Mouse (Mus musculus) lung, postnatal 25 days (tissue): ENCODE results near the gene Dusp9.

Experiments used
- DNase-seq: peaks from one replicate; pipeline ENCODE4 v3.0.0; 2022; ENCODE audit warnings: low spot score

The Dusp9 gene

DNA sequence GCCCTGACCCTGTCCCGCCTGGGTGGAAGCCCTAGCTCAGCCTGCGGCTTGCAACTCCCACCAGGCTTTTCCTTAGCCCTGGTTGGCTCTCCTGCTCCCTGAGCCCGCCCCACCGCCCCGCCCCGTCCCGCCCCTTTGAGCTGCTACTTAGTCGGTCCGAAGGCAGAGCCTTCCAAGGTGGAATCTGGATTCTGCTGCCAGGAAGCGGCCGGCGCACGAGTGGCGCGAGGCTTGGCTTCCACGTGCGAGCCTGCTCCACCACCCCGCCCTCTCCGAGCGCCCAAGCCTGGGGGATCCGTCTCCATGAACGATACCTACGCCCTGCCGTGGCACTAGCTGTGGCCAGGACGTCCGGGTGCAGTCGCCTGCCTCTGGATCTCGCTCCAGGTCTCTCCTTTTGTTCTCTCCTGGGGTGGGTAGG lies at the start of gene Dusp9:
Dusp9 (plus strand) TSS at position 165 of the 421 bp plus-strand sequence.
- DNase-seq = peak; percentile 20

DNA sequence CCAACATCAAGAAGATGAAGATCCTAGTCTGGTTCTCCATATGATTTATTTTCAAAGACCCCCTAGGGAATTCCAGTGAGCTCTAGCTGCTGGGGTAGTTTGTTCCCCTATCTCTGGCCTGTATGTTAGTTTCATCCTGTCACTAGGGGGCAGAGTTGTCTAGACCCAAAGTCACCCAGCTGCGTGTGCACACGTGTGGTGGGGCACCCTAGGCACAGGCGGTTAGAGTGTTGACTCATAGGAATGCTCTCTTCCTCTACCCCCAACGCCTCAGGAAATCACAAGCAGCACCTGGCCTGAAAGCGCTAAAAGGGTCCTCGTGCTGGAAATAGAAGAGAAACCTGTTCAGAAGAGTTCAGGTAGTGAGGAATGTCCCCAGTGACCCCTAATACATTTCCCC lies 46.0 kb upstream of the Dusp9 start:
- peak; percentile 54 for DNase-seq

DNA sequence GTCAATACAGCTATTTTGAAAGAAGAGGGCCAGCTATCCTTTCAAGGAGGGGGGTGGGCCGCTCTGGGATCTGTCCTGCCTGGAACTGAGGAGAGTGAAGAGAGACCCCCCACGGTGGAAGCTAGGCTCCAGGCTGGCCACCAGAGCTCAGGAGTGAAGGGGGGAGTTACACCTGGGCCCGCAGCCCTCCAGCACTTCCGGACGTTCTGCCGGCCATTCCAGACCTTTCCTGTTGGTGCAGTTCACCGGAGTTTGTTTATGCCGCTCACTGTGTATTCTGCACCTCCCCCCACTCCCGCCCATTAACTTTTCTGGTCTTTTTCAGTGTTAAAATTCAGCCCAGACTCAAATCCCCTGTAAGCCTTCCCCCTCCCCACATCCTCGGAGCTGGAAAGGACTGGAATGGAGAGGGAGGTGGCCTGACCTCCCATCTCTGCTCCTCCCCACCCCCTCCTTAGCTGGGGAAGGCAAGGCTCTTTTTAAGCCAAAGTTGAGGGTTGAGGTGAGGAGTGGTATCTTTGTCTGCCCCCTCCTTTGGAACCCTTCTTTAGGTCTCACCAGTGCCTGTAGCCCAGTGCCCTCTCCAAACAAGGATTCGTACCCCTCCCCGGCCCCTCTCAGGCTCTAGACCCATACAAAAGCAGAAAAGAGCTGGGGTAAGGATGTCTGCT lies 44.6 kb upstream of the Dusp9 start:
- no peak for DNase-seq

DNA sequence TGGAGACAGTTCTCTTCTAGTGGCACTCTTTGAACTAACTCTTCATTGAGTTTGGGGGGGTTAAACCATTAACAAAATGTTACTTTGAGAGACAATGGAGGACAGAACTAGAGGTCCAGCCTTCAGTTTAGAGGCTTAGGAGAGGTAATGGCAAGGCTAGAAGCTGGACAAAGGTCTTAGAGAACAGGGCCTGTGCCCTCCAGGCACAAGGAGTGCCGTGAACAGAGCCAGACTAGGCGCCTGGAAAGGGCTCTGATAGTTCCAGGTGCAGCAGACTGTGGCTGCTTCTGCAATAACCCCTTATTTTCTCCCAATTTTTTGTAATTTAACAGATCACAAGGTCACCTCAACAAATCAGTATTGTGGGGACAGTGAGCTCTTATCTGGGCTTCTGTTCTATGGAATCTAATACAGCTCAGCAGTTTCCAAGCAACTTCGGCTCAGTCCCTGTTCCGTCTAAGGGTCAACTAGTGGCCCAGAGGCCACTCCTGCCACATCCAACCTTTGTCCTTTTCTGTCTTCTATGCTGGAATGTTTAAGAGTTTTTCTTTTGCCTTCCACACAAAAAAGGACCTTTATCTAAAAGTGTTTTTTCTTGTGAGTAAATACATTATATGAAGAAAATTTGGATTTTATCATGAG lies 43.8 kb upstream of the Dusp9 start:
- DNase-seq = no peak

DNA sequence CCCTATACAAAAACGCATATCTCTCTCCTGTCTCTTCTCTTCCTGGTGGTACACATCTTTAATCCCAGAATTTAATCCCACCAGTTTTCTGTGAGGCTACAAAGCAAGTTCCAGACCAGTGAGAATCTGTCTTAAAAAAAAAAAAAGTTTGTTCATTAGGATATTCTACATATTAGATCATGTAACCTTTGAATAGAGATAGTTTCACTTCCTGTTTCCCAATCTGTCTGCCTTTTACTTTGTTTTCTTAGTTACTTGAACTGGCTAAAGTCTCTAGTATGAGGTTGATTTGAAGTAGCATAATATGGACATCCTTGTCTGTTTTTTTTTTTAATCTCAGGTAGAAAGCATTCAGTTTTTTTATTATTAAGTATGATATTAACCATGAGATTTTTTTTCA lies 37.8 kb upstream of the Dusp9 start:
- DNase-seq = no peak

DNA sequence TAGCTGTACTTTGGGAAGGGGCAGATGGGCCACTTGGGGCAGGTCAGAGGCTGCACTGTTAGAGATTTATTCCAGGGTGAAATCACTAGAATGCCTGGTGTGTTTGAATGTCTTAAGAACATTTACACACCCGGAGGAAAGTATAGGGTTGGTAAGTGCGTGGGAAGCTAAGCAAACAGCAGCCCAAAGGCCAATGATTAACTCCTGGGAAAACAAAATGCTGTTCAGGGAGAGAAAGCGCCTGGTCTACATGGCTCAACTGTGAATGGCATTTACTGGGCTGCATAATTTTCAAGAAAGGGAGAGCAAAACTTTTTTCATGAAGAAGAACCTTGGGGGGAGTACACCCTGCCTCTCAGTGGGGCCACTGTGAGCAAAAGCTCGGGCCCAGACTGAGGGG lies 25.6 kb upstream of the Dusp9 start:
- no peak for DNase-seq

DNA sequence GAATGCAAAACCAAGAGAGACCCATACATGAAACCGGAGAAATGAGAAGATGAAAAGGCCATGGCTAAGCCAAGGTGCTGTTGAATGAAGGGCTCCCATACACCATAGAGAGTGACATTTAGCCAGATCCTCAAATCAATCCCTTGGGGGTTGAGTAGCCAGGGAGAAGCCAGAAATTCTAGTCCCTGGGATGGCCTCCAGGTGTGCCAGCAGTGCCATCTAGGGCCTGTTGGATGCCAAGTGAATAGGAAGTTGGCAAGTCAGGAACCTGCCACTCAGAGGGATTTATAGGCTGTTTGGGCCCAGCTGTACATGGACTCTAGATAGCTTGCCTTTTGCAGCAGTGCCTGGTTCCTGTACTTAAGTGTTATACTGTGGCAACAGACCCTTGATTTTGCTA lies 23.3 kb upstream of the Dusp9 start:
- no peak for DNase-seq

DNA sequence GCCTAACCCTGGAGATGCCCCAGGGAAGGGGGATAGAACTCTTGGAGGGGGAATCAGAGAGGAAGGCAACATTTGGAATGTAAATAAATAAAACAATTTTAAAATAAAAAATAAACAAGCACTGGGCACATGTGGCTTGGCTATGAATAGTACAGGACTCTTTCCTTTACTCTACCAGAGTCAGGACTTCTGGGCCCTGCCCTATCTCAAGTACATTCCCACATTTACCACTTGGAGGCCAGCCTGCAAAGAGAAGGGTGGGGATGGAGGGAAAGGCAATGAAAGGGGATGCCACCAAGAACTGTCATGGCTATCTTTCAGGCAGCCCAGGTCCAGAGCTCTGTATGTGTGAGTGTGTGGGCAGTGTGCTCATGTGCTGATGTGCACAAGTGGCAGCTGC lies 19.8 kb upstream of the Dusp9 start:
- DNase-seq = no peak

DNA sequence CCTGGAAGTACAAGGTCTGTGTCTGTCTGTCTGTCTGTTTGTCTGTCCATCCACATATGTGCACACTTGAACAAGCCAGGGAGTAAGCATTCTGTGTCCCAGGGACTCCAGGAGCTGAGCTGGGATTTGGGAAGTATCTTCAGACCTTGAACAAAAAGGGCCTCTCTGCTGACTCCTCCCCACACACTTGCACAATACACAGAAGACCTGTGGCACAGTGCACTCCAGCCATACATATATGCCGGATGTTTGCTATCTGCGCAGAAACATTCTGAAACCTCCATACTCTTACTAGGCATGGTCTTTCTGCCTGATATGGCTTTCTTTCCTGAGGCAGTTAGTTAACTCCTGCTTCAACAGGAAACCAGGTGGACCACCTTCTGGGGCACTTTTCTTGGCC lies 19.3 kb upstream of the Dusp9 start:
- no peak for DNase-seq

DNA sequence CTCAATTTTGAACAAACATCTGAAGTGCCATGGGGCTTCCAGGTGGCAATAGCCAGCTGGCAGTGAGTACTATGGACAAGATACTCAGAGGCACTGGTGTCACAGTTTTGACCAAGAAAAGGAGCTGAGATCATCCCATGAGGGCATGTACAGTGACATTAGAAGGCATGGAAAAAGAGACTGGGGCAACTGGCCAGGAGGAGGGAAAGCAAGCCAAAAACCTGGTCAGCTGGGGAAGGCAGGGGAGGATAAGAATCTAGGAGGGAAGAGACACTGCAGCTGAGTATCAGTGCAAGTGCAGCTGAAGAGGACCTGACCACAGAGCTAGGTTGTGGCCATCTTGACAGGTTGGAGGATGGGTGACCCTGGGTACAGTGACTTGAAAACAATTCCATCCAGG lies 12.2 kb upstream of the Dusp9 start:
- DNase-seq = no peak

DNA sequence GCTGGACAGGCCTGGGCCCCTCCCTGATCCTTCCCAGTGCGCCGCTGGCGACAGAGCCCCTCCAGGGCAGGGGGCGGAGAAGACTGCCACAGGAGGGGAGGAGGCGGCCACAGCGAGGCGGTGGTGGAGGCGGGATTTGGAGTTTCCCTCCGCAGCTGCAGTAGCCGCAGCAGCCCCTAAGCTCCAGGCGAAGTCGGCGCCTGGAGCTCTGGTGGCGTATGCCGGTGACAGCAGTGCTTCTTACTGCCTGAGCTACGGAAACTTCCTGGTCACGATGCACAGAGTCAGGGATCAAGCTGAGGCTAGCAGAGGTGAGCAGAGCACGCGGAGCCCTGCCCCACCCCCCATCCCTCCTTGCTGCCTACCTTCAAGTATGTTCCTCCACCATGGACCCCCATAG lies 3.8 kb upstream of the Dusp9 start:
- no peak for DNase-seq

DNA sequence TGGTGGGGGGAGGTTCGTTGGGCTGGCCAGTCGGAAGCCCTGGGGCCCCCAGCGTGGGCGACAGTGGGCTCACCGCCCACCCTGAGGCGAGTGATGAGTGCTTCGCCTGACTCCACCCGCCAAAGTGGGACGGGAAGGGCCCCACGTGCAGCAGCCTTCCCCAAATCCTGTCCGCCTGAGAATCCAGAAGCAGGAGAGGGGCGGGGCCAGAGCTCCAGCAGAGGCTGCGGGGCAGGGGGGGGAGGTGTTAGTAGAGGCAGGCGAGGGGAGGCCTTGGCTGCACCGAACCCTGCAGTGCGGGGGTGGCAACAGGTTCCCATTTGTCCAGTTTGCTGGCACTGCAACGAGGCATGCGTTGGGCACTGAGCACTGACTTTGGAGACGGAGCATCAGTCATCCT lies 1.8 kb upstream of the Dusp9 start:
- DNase-seq = no peak

DNA sequence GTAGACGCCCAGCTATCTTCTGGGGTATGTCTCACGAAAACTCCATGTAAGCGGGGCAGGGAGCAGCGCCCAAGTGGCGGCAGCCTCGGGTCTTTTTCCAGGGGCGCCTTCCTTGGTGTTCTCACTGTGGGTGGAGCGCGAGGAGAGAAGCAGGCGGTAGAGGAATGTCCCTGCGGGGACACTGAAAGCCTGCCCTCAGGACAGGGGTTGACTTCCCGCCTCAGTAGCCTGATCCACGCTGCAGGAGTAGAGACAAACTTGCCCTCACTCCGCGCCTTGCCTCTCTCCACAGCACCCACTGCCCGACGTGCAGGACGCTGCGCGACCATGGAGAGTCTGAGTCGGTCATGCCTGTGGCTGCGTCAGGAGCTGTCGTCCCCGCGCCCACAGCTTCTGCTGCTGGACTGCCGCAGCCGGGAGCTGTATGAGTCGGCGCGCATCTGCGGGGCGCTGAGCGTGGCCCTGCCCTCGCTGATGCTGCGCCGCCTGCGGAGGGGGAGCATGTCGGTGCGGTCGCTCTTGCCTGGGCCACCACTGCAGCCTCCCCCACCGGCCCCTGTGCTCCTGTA lies 766 bp downstream of the Dusp9 start:
- DNase-seq = no peak

DNA sequence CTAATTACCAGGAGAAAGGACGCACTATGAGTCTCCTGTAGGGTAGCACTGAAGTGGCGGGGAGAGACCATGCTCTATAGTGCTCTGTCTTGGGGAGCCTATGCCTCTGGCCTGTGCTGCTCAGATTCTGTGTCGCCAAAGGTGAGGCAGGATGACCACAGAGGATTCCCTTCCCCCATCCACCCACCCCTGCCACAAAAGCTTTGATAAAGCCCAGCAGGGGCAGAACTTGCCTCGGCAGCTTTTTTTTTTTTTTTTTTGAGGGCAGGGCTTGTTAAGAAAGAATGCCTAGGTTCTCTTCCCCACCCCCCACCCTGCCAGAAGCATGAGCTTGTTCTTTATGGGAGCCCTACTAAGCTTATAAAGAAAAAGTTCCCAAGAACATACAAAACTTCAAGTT lies 5.9 kb downstream of the Dusp9 start:
- no peak for DNase-seq

DNA sequence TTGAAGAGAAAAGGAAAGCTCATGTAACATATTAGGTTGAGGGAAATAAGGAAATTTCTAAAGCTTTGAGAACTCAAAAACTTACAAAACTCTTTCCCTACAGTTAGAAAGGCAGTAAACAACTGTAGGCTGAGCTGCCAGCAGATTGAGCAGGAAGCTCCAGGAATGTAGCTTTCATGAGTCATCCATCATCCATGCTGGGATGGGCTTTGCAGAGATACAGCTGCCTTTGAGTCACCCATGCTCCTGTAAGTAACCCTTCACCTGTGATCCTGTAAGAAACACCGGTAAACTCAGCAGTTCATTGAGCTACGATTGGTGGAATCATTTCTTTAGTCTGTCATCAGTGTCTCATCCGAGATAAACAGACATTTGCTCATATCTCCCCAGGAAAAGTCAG lies 11.7 kb downstream of the Dusp9 start:
- DNase-seq = no peak

DNA sequence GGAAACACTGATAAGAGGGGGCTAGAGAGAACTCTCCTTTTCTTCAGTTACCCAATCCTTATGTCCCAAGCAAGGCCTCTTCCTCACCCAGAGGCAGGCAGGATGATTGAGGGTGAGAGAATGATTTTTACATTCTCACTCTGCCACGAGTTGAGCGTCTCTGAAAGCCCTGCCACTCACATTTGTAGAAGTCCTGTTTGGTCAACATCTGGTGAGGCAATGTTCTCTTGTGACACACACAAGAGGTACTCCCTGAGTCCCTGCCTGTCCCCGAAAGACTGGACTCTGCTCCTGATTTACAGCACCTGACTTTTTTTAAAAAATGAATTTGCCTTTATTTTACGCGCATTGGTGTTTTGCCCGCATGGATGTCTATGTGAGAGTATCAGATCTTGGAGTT lies 14.2 kb downstream of the Dusp9 start:
- no peak for DNase-seq

DNA sequence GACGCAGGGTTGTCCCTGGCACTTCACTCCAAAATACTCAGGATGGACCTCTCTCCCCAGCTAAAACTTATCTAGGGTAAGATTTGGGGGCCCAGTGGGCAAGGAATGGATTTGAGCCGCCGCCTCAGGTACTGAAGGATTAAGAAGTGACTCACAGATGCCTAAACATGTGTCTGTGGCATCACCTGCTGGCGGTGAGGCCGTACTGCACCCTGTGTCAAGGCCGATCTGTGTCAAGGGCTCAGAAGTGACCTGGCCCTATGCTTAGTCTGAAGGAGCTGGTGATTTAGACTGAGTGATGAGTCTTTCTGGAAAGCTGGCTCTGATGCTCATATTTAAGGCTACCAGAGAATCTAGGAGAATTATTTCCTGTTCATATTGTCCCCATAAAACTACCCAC lies 15.0 kb downstream of the Dusp9 start:
- DNase-seq = peak; percentile 39

DNA sequence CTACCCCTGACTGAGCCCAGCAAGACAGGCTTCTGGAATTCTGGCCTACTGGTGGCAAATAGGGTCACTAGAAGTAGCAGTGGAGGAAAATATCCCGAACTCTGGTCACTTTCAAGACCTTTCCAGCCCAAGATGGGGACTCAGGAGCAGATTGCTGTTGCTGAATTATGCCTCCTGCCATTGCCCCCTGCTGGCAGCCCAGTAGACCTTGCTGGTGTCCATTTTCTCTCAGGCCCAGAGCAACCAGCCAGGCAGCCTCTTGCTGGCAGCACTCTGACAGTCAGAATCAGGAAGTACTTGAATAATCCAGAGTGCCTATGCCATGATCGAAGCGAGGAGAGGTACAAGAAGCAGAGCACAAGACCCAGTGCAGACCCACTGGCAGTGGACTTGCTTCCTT lies 16.3 kb downstream of the Dusp9 start:
- peak; percentile 33 for DNase-seq

DNA sequence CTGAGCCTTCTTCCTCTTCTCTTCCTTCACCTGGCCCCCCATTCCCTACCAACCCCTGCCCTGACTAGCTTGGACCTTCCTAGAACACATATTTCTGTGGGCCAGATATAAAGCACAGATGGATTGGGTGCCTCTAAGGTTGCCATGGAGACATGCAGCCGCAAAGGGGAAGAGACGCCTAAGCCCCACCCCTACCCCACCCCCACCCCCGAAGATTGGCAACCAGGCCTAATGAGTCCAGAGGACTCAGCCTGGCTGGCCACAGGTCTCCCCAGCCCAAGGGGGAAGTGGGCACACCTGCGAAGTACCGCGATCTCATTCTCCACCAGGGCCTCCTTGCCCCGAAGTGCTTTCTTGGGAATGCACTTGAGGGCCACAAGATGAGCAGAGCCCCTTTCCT lies 19.2 kb downstream of the Dusp9 start:
- DNase-seq = no peak

DNA sequence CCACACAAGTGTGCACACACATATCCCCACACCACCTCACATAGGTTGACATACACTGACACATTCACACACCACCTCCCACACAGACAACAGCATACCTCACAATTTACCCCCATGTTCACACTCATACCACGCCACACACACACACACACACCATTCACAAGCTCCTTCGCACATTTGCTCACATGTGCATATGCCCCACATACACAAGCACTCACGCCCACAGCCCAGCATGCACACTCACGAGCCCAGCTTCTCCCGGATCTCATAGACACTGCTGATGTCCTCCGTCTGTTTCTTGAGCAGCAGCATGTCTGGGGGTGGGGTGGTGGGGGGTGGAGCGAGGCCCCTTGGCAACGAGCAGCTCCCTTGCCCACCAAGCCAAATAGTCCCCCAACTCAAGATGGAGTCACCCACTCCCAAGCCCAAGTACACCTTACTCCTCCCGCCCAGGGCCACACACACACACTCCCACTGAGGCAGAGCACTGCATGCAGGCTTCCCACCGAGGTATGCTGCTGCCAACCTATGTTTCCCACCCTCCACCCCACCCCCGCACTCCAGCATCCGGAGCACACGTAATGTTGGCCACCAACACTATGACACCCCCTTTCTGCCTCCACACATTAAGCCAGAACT lies 19.8 kb downstream of the Dusp9 start:
- no peak for DNase-seq

DNA sequence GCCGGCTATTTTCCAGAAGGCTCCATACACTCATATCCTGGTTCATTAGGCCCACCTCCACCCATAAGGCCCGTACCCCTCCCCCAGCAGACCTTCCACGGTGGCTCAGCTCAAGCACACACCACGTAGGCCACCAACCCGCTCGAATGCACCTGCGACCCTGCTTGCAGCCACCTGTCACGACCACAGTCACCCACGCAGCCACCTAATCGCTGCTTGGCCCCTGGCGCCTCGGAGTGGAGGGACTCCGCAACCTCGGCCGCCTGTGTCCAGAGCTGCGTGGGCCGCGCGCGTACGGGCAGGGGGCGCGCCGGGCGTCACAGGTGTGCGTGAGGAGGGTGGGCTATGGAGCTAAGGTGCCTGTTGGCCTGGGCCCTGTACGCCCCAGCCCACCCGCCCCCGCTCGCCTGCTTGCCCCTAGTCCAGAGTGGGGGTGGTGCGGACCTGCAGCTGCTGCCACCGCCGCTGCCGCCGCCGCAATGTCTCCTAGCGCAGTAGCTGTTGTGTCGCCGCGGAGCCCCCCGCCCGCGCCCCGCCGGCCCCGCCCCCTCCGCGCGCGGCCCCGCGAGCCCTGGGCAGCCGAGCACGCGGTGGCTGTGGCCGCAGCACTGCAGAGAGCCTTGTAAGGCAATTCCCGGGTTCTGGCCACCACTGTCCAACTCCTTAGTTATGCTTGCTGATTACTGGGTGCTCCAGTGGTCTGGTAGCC lies 20.5 kb downstream of the Dusp9 start, which contains the start of gene Pnck:
Pnck (minus strand) TSS at position 543 of the 709 bp plus-strand sequence.
- no peak for DNase-seq

DNA sequence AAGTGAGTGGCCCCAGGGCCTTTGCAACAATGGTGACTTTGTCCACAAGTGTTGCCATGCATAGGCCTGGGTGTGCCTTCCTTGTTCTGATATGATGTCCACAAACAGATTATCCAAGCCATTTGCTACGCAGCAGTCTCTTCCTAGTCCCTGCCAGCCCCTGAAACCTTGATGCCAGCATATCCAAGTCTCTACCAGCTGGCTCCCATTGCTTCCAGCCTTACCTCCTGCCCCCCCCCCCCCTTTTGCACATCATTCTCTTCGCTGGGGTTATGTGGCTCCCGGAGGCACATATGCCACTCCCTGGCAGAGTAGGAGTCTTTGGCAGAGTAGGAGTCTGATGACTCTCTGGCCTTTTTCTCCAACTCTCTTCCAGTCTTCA lies 21.1 kb downstream of the Dusp9 start:
- DNase-seq = no peak

DNA sequence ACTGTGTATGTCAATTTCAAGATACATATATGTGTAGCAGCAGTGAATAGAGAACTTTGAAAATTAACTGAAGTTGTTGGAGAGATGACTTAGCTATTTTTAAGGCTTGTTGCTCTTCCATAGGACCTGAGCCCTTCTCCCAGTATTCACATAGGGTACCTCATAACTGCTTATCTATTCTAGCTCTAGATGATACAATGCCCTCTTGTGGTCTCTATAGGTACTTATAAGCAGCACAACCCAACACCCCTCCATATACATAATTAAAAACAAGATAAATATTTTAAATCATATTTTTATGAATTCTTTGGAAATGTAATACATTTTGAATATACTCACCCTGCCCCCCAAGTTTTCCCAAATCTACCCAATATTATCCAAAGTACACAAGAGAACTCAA lies 23.9 kb downstream of the Dusp9 start:
- no peak for DNase-seq
